Mouse (Mus musculus): ENCODE measurements at regions not wholly inside any gene's neighbourhood (a gene's known extent, or its start where the extent isn't known, plus 50 kb on each side); places are given as distances from the start of the nearest gene placed in this dataset.

GRCm38 (mm10) chr11:110588280-110588679 is 189.4 kb downstream of the Map2k6 start:
- no peak overlapping the region for H3K4me3 ChIP-seq (ENCODE audit: low read depth, low read length)
- no peaks in the 10 kb centered on the region for H3K27me3 ChIP-seq (ENCODE audit: control insufficient read depth, insufficient read depth, low read depth, low read length)
- H3K36me3 ChIP-seq (ENCODE audit: control insufficient read depth, insufficient read depth, low read length): no peaks in the 10 kb centered on the region
- H3K9ac ChIP-seq (ENCODE audit: low read depth, low read length): no peak overlapping the region
- no peaks in the 10 kb centered on the region for H3K9me3 ChIP-seq (replicated peaks; ENCODE audit: control insufficient read depth, low read length, poor library complexity, severe bottlenecking)
- no peaks in the 10 kb centered on the region for H3K4me1 ChIP-seq (ENCODE audit: control insufficient read depth, insufficient read depth, low read length)
- no peak overlapping the region for H3K4me2 ChIP-seq (ENCODE audit: low read length)
- no peak overlapping the region for H3K27ac ChIP-seq (ENCODE audit: low read length)
- 75% methylated on average over 2 of the region's 2 CpGs for WGBS
- ATAC-seq: no peak

- H3K27me3 ChIP-seq (ENCODE audit: control insufficient read depth, insufficient read depth, low read depth, low read length): no peaks in the 10 kb centered on the region
- no peaks in the 10 kb centered on the region for H3K4me1 ChIP-seq (ENCODE audit: control insufficient read depth, insufficient read depth, low read length)
- no peak overlapping the region for H3K27ac ChIP-seq (ENCODE audit: low read length)
- WGBS: 69% methylated on average over 7 of the region's 7 CpGs
- no peak overlapping the region for H3K9ac ChIP-seq (ENCODE audit: low read depth, low read length)
- no peaks in the 10 kb centered on the region for H3K36me3 ChIP-seq (ENCODE audit: control insufficient read depth, insufficient read depth, low read length)
- H3K9me3 ChIP-seq (replicated peaks; ENCODE audit: control insufficient read depth, low read length, poor library complexity, severe bottlenecking): no peaks in the 10 kb centered on the region
- no peak overlapping the region for H3K4me3 ChIP-seq (ENCODE audit: low read depth, low read length)
- ATAC-seq: no peak
- H3K4me2 ChIP-seq (ENCODE audit: low read length): no peak overlapping the region
Observed at GRCm38 (mm10) chr11:110595266-110595862, 196.4 kb downstream of the Map2k6 start.

- Histone ChIP-seq H3K36me3 (ENCODE audit: control insufficient read depth, insufficient read depth, low read length) (no peaks in the 10 kb centered on the region), H3K4me2 (ENCODE audit: low read length) (no peak overlapping the region), H3K4me3 (ENCODE audit: low read depth, low read length) (no peak overlapping the region), H3K9ac (ENCODE audit: low read depth, low read length) (no peak overlapping the region), H3K27ac (ENCODE audit: low read length) (no peak overlapping the region), H3K4me1 (ENCODE audit: control insufficient read depth, insufficient read depth, low read length) (no peaks in the 10 kb centered on the region), H3K9me3 (replicated peaks; ENCODE audit: control insufficient read depth, low read length, poor library complexity, severe bottlenecking) (no peaks in the 10 kb centered on the region), H3K27me3 (ENCODE audit: control insufficient read depth, insufficient read depth, low read depth, low read length) (no peaks in the 10 kb centered on the region)
- ATAC-seq: no peak
- WGBS: 82% methylated on average over 10 of the region's 10 CpGs
Observed at GRCm38 (mm10) chr11:110605041-110605882, 206.3 kb downstream of the Map2k6 start.

GRCm38 (mm10) chr11:110609276-110609675 is 210.4 kb downstream of the Map2k6 start:
- ATAC-seq: no peak
- 94% methylated on average over 2 of the region's 2 CpGs for WGBS
- Histone ChIP-seq H3K27me3 (ENCODE audit: control insufficient read depth, insufficient read depth, low read depth, low read length) (no peaks in the 10 kb centered on the region), H3K9me3 (replicated peaks; ENCODE audit: control insufficient read depth, low read length, poor library complexity, severe bottlenecking) (no peaks in the 10 kb centered on the region), H3K4me3 (ENCODE audit: low read depth, low read length) (no peak overlapping the region), H3K9ac (ENCODE audit: low read depth, low read length) (no peak overlapping the region), H3K4me1 (ENCODE audit: control insufficient read depth, insufficient read depth, low read length) (no peaks in the 10 kb centered on the region), H3K4me2 (ENCODE audit: low read length) (no peak overlapping the region), H3K27ac (ENCODE audit: low read length) (no peak overlapping the region), H3K36me3 (ENCODE audit: control insufficient read depth, insufficient read depth, low read length) (no peaks in the 10 kb centered on the region)

- Histone ChIP-seq H3K4me2 (ENCODE audit: low read length) (no peak overlapping the region), H3K27ac (ENCODE audit: low read length) (no peak overlapping the region), H3K4me1 (ENCODE audit: control insufficient read depth, insufficient read depth, low read length) (no peaks in the 10 kb centered on the region), H3K36me3 (ENCODE audit: control insufficient read depth, insufficient read depth, low read length) (no peaks in the 10 kb centered on the region), H3K27me3 (ENCODE audit: control insufficient read depth, insufficient read depth, low read depth, low read length) (no peaks in the 10 kb centered on the region), H3K4me3 (ENCODE audit: low read depth, low read length) (no peak overlapping the region), H3K9ac (ENCODE audit: low read depth, low read length) (no peak overlapping the region), H3K9me3 (replicated peaks; ENCODE audit: control insufficient read depth, low read length, poor library complexity, severe bottlenecking) (no peaks in the 10 kb centered on the region)
- WGBS: 88% methylated on average over 7 of the region's 7 CpGs
- ATAC-seq: no peak
Observed at GRCm38 (mm10) chr11:110610831-110611230, 211.9 kb downstream of the Map2k6 start.

- no peaks in the 10 kb centered on the region for H3K4me1 ChIP-seq (ENCODE audit: control insufficient read depth, insufficient read depth, low read length)
- H3K27ac ChIP-seq (ENCODE audit: low read length): no peak overlapping the region
- no peaks in the 10 kb centered on the region for H3K36me3 ChIP-seq (ENCODE audit: control insufficient read depth, insufficient read depth, low read length)
- H3K4me2 ChIP-seq (ENCODE audit: low read length): no peak overlapping the region
- no peak for ATAC-seq
- no peaks in the 10 kb centered on the region for H3K9me3 ChIP-seq (replicated peaks; ENCODE audit: control insufficient read depth, low read length, poor library complexity, severe bottlenecking)
- no peak overlapping the region for H3K9ac ChIP-seq (ENCODE audit: low read depth, low read length)
- no peaks in the 10 kb centered on the region for H3K27me3 ChIP-seq (ENCODE audit: control insufficient read depth, insufficient read depth, low read depth, low read length)
- 79% methylated on average over 6 of the region's 6 CpGs for WGBS
- H3K4me3 ChIP-seq (ENCODE audit: low read depth, low read length): no peak overlapping the region
Observed at GRCm38 (mm10) chr11:110632001-110632400, 233.1 kb downstream of the Map2k6 start.

GRCm38 (mm10) chr11:110633351-110633750 is 234.4 kb downstream of the Map2k6 start:
- Histone ChIP-seq H3K36me3 (ENCODE audit: control insufficient read depth, insufficient read depth, low read length) (no peaks in the 10 kb centered on the region), H3K4me3 (ENCODE audit: low read depth, low read length) (no peak overlapping the region), H3K27ac (ENCODE audit: low read length) (no peak overlapping the region), H3K27me3 (ENCODE audit: control insufficient read depth, insufficient read depth, low read depth, low read length) (no peaks in the 10 kb centered on the region), H3K9me3 (replicated peaks; ENCODE audit: control insufficient read depth, low read length, poor library complexity, severe bottlenecking) (no peaks in the 10 kb centered on the region), H3K9ac (ENCODE audit: low read depth, low read length) (no peak overlapping the region), H3K4me1 (ENCODE audit: control insufficient read depth, insufficient read depth, low read length) (no peaks in the 10 kb centered on the region), H3K4me2 (ENCODE audit: low read length) (no peak overlapping the region)
- no peak for ATAC-seq
- 85% methylated on average over 5 of the region's 5 CpGs for WGBS

- 88% methylated on average over 13 of the region's 13 CpGs for WGBS
- Histone ChIP-seq H3K9ac (ENCODE audit: low read depth, low read length) (no peak overlapping the region), H3K4me1 (ENCODE audit: control insufficient read depth, insufficient read depth, low read length) (no peaks in the 10 kb centered on the region), H3K9me3 (replicated peaks; ENCODE audit: control insufficient read depth, low read length, poor library complexity, severe bottlenecking) (no peaks in the 10 kb centered on the region), H3K4me3 (ENCODE audit: low read depth, low read length) (no peak overlapping the region), H3K27me3 (ENCODE audit: control insufficient read depth, insufficient read depth, low read depth, low read length) (no peaks in the 10 kb centered on the region), H3K27ac (ENCODE audit: low read length) (no peak overlapping the region), H3K36me3 (ENCODE audit: control insufficient read depth, insufficient read depth, low read length) (no peaks in the 10 kb centered on the region), H3K4me2 (ENCODE audit: low read length) (no peak overlapping the region)
- no peak for ATAC-seq
Observed at GRCm38 (mm10) chr11:110642485-110642884, 243.6 kb downstream of the Map2k6 start.

- H3K9ac ChIP-seq (ENCODE audit: low read depth, low read length): no peak overlapping the region
- no peaks in the 10 kb centered on the region for H3K36me3 ChIP-seq (ENCODE audit: control insufficient read depth, insufficient read depth, low read length)
- H3K4me3 ChIP-seq (ENCODE audit: low read depth, low read length): no peak overlapping the region
- no peak for ATAC-seq
- WGBS: 30% methylated on average over 7 of the region's 7 CpGs
- H3K4me1 ChIP-seq (ENCODE audit: control insufficient read depth, insufficient read depth, low read length): 0 out of 2 replicates have a peak, but pooled peaks cover 2% of the 10 kb centered on the region
- H3K9me3 ChIP-seq (replicated peaks; ENCODE audit: control insufficient read depth, low read length, poor library complexity, severe bottlenecking): no peaks in the 10 kb centered on the region
- no peaks in the 10 kb centered on the region for H3K27me3 ChIP-seq (ENCODE audit: control insufficient read depth, insufficient read depth, low read depth, low read length)
- H3K4me2 ChIP-seq (ENCODE audit: low read length): no peak overlapping the region
- H3K27ac ChIP-seq (ENCODE audit: low read length): no peak overlapping the region; the same call in 1 of the 2 replicates
Observed at GRCm38 (mm10) chr11:110649575-110650210, 250.8 kb downstream of the Map2k6 start.
